Mouse (Mus musculus) adrenal gland, adult 8-10 months (tissue): ENCODE results near the gene Tmbim4. TPM values are rescaled to one million over a fixed set of nuclear protein-coding genes. Genes with fewer than 3 reads are reported as not detected.

Experiments used
- DNase-seq: peaks from one replicate; pipeline ENCODE4 v3.0.0; 2022
- total RNA-seq, 4 experiments: library from RNA; stranded (reverse); gene quantifications; 2 replicates each; pipeline ENCODE4 v1.2.4; 2022

The Tmbim4 gene
- total RNA-seq, 4 experiments from 2014 or later: 139 to 158 (median 146) TPM

GRCm38 (mm10) chr10:120246994-120247750, 45.8 kb downstream of the Tmbim4 start:
- peak; percentile 9 for DNase-seq

GRCm38 (mm10) chr10:120250911-120251683, 49.7 kb downstream of the Tmbim4 start:
- no peak for DNase-seq

- DNase-seq: no peak
These were observed 50.4 kb downstream of the Tmbim4 start for GRCm38 (mm10) chr10:120251791-120252190.

- no peak for DNase-seq
These were observed 51.4 kb downstream of the Tmbim4 start for GRCm38 (mm10) chr10:120252800-120253199.

GRCm38 (mm10) chr10:120257231-120257630, 55.8 kb downstream of the Tmbim4 start:
- no peak for DNase-seq

GRCm38 (mm10) chr10:120267790-120268189, 66.4 kb downstream of the Tmbim4 start:
- no peak for DNase-seq

GRCm38 (mm10) chr10:120269946-120270345, 68.6 kb downstream of the Tmbim4 start:
- DNase-seq: no peak

GRCm38 (mm10) chr10:120270777-120271176, 69.4 kb downstream of the Tmbim4 start:
- no peak for DNase-seq

- no peak for DNase-seq
These were observed 69.9 kb downstream of the Tmbim4 start for GRCm38 (mm10) chr10:120271318-120271717.

- no peak for DNase-seq
These were observed 70.5 kb downstream of the Tmbim4 start for GRCm38 (mm10) chr10:120271879-120272269.

- DNase-seq: no peak
These were observed 71.0 kb downstream of the Tmbim4 start for GRCm38 (mm10) chr10:120272270-120272883.

- DNase-seq: no peak
These were observed 71.9 kb downstream of the Tmbim4 start for GRCm38 (mm10) chr10:120273335-120273734.

Other genes with a start within 250 kb of the Tmbim4 start
- gene Helb, start 88.6 kb upstream of the Tmbim4 start, total RNA-seq: 10 to 100 TPM in 3 of 4 experiments, 1 to 10 TPM in 1; 8.1 to 11.3 (median 10.6) TPM
- gene Irak3, start 540 bp downstream of the Tmbim4 start, total RNA-seq: 1 to 10 TPM; 3.1 to 4.1 (median 3.6) TPM
- gene Llph, start 25.5 kb downstream of the Tmbim4 start, total RNA-seq: 10 to 100 TPM; 18.6 to 33.4 (median 22.0) TPM